ENCODE assay signal across 20 mouse cellular contexts in genomic region chr5:41755373-41755960, GRCm38 (mm10). TPM values are rescaled to one million over a fixed set of nuclear protein-coding genes. Genes with fewer than 3 reads are reported as not detected.
DNase-seq lines count a peak whose midpoint lies in the region; ATAC-seq and TF ChIP-seq lines count a peak whose summit lies in the region.
"Had no signal": no experiment of that assay in that cellular context is flagged by ENCODE, and none has a peak within 500 bp of the region (broad histone marks: within the 10 kb centered on the region; RNA-seq: fewer than 3 reads in every experiment).

No protein-coding gene starts in this region.

- 2% methylated on average over 23 of the region's 23 CpGs for WGBS in heart, embryonic 13.5 days
- 1% methylated on average over 23 of the region's 23 CpGs for WGBS in limb, embryonic 12.5 days
- 2% methylated on average over 23 of the region's 23 CpGs for WGBS in liver, embryonic 12.5 days (ENCODE audit: insufficient replicate concordance)

- H3K27me3 ChIP-seq in heart, embryonic 13.5 days (replicated peaks): peaks cover 100% of the 10 kb centered on the region
- H3K27me3 ChIP-seq in testis, adult 2 months (ENCODE audit: control insufficient read depth, insufficient read depth, low read length): no peaks in the 10 kb centered on the region
- peaks cover 98% of the 10 kb centered on the region for H3K27me3 ChIP-seq in limb, embryonic 12.5 days
- H3K27me3 ChIP-seq in liver, embryonic 12.5 days (replicated peaks): peaks cover 100% of the 10 kb centered on the region

- H3K4me2 ChIP-seq in heart, embryonic 13.5 days: peak overlapping the region; percentile 53; the same call in 1 of the 2 replicates
- H3K4me2 ChIP-seq in limb, embryonic 12.5 days: peak overlapping the region; percentile 21; the same call in 1 of the 2 replicates
- no peak overlapping the region for H3K4me2 ChIP-seq in liver, embryonic 12.5 days
- H3K4me2 ChIP-seq: neural tube, embryonic 12.5 days had no signal

- H3K36me3 ChIP-seq in heart, embryonic 13.5 days: no peaks in the 10 kb centered on the region
- no peaks in the 10 kb centered on the region for H3K36me3 ChIP-seq in testis, adult 2 months (ENCODE audit: control insufficient read depth, insufficient read depth, low read length)
- H3K36me3 ChIP-seq in limb, embryonic 12.5 days: no peaks in the 10 kb centered on the region
- no peaks in the 10 kb centered on the region for H3K36me3 ChIP-seq in liver, embryonic 12.5 days
- H3K36me3 ChIP-seq: lung, embryonic 15.5 days; neural tube, embryonic 12.5 days had no signal

- H3K9me3 ChIP-seq in heart, embryonic 13.5 days: no peaks in the 10 kb centered on the region
- no peaks in the 10 kb centered on the region for H3K9me3 ChIP-seq in limb, embryonic 12.5 days
- no peaks in the 10 kb centered on the region for H3K9me3 ChIP-seq in liver, embryonic 12.5 days (replicated peaks)
- H3K9me3 ChIP-seq: lung, embryonic 15.5 days; neural tube, embryonic 12.5 days had no signal

- H3K27ac ChIP-seq in heart, embryonic 13.5 days (replicated peaks): no peak overlapping the region
- H3K27ac ChIP-seq in testis, adult 2 months (ENCODE audit: control insufficient read depth, insufficient read depth, low read depth, low read length): no peak overlapping the region
- H3K27ac ChIP-seq in limb, embryonic 12.5 days: no peak overlapping the region
- H3K27ac ChIP-seq in liver, embryonic 12.5 days: no peak overlapping the region
- H3K27ac ChIP-seq: left cerebral cortex, adult 2 months; lung, embryonic 15.5 days; neural tube, embryonic 12.5 days had no signal

- TF ChIP-seq POLR2A in testis, adult 2 months (IDR thresholded peaks at IDR 0.05; ENCODE audit: control insufficient read depth, low read depth, low read length): no peak

- no peak for ATAC-seq in heart, embryonic 13.5 days (ENCODE audit: extremely low read depth, insufficient number of reproducible peaks, low FRiP score, low TSS enrichment)
- no peak for ATAC-seq in limb, embryonic 12.5 days (ENCODE audit: insufficient number of reproducible peaks, insufficient read depth, low FRiP score, low TSS enrichment, low read depth)
- ATAC-seq in liver, embryonic 12.5 days: no peak

- TF ChIP-seq CTCF in testis, adult 2 months (IDR thresholded peaks at IDR 0.05; ENCODE audit: control insufficient read depth, insufficient read depth, insufficient replicate concordance, low read depth, low read length): no peak

- H3K4me1 ChIP-seq in heart, embryonic 13.5 days: peaks cover 7% of the 10 kb centered on the region; the same call in 1 of the 2 replicates
- peaks cover 10% of the 10 kb centered on the region for H3K4me1 ChIP-seq in testis, adult 2 months (ENCODE audit: control insufficient read depth, insufficient read depth, low read length)
- peaks cover 7% of the 10 kb centered on the region; the same call in 1 of the 2 replicates for H3K4me1 ChIP-seq in limb, embryonic 12.5 days (replicated peaks)
- H3K4me1 ChIP-seq in liver, embryonic 12.5 days: no peaks in the 10 kb centered on the region
- H3K4me1 ChIP-seq: lung, embryonic 15.5 days; neural tube, embryonic 12.5 days had no signal

- intact Hi-C loops in heart, postnatal 14 days (cut with DNase I): no loop called here

- H3K9ac ChIP-seq in heart, embryonic 13.5 days: no peak overlapping the region
- H3K9ac ChIP-seq in limb, embryonic 12.5 days (replicated peaks): no peak overlapping the region
- H3K9ac ChIP-seq in liver, embryonic 12.5 days: no peak overlapping the region
- H3K9ac ChIP-seq: lung, embryonic 15.5 days; neural tube, embryonic 12.5 days had no signal

- no peak overlapping the region for H3K4me3 ChIP-seq in heart, embryonic 13.5 days
- H3K4me3 ChIP-seq in testis, adult 2 months (ENCODE audit: control insufficient read depth, low read depth, low read length): peak overlapping the region; percentile 8; the same call in 1 of the 2 replicates
- H3K4me3 ChIP-seq in limb, embryonic 12.5 days (replicated peaks): no peak overlapping the region
- no peak overlapping the region for H3K4me3 ChIP-seq in liver, embryonic 12.5 days
- H3K4me3 ChIP-seq: left cerebral cortex, adult 2 months; neural tube, embryonic 12.5 days had no signal

- DNase-seq in heart, postnatal 14 days: no peak
- DNase-seq in testis, postnatal 10 days (ENCODE audit: low spot score): no peak
- DNase-seq in ovary, postnatal 14 days (ENCODE audit: low spot score): no peak
- DNase-seq in kidney, postnatal 4 days: no peak
- DNase-seq: cerebellum, postnatal 36 days; kidney, adult 11 months; retina, postnatal 1 day; thymus, adult 2 months had no signal

RNA-seq across cellular contexts. Expression of gene Nkx3-2, which starts 8.8 kb away (rescaled TPM):
- 0.08 and 0.19 TPM in 2 replicates for polyA plus RNA-seq in heart, embryonic 13.5 days (2015; fragmentation: Nextera tagmentation; extraction: Ambion mirVana)
- total RNA-seq in heart, postnatal 14 days (2021): not detected
- not detected in 2 replicates for polyA plus RNA-seq in testis, adult 2 months (2012; rRNA removed)
- 3.9 and 8.7 TPM in 2 replicates for polyA plus RNA-seq in limb, embryonic 12.5 days (2016; fragmentation: Nextera tagmentation; extraction: Ambion mirVana)
- 0.07 and 0.43 TPM in 2 replicates for polyA plus RNA-seq in liver, embryonic 12.5 days (2016; fragmentation: Nextera tagmentation; extraction: Ambion mirVana)
- total RNA-seq: adrenal gland, postnatal 4 days; heart, postnatal 25 days; left cerebral cortex, adult 2 months; liver, adult 2 months; megakaryocyte-erythroid progenitor cell, adult 5-6 weeks; MEL had no signal
- polyA plus RNA-seq: liver, adult 2 months; lung, embryonic 15.5 days; thymus, adult 2 months had no signal

RNA-seq across cellular contexts. Expression of gene Rab28, which starts 47.5 kb away (rescaled TPM):
- polyA plus RNA-seq in heart, embryonic 13.5 days (2015; fragmentation: Nextera tagmentation; extraction: Ambion mirVana): 36.0 and 42.5 TPM in 2 replicates
- total RNA-seq in heart, postnatal 14 days (2021): 10 to 100 TPM; 63.6 to 66.6 TPM
- 45.9 and 49.8 TPM in 2 replicates for polyA plus RNA-seq in testis, adult 2 months (2012; rRNA removed)
- 82.1 and 89.5 TPM in 2 replicates for polyA plus RNA-seq in limb, embryonic 12.5 days (2016; fragmentation: Nextera tagmentation; extraction: Ambion mirVana)
- polyA plus RNA-seq in liver, embryonic 12.5 days (2016; fragmentation: Nextera tagmentation; extraction: Ambion mirVana): 30.2 and 31.4 TPM in 2 replicates
